Mouse (Mus musculus) testis, adult 2 months (tissue): ENCODE measurements around the gene Rprd1b. TPM values are rescaled to one million over a fixed set of nuclear protein-coding genes. Genes with fewer than 3 reads are reported as not detected.
A peak's percentile ranks its signal among the peaks of the same experiment; 100 is the strongest.

ENCODE experiments used
- H3K27ac ChIP-seq: fragments of 200-500 bp; 2 replicates; pipeline ENCODE4 v1.5.1; 2012; ENCODE audit warnings: low read depth, low read length; ENCODE audit not compliant: control insufficient read depth, insufficient read depth
- H3K27me3 ChIP-seq: fragments of 200-500 bp; 2 replicates; pipeline ENCODE4 v1.6.1; 2012; ENCODE audit warnings: mild to moderate bottlenecking, low read length, moderate library complexity; ENCODE audit not compliant: control insufficient read depth, insufficient read depth
- H3K36me3 ChIP-seq: fragments of 200-500 bp; 2 replicates; pipeline ENCODE4 v1.6.1; 2012; ENCODE audit warnings: mild to moderate bottlenecking, low read length; ENCODE audit not compliant: control insufficient read depth, insufficient read depth
- H3K4me1 ChIP-seq: fragments of 200-500 bp; 2 replicates; pipeline ENCODE4 v1.6.1; 2012; ENCODE audit warnings: low read length; ENCODE audit not compliant: control insufficient read depth, insufficient read depth
- H3K4me3 ChIP-seq: fragments of 200-500 bp; 2 replicates; pipeline ENCODE4 v1.5.1; 2012; ENCODE audit warnings: low read depth, mild to moderate bottlenecking, low read length, moderate library complexity, mixed read lengths; ENCODE audit not compliant: control insufficient read depth
- CTCF ChIP-seq: fragments of 200-500 bp; IDR thresholded peaks from 2 replicates; pipeline ENCODE4 v1.5.1; 2012; ENCODE audit warnings: low read depth, mild to moderate bottlenecking, inconsistent platforms, low read length, moderate library complexity; ENCODE audit not compliant: control insufficient read depth, insufficient read depth, insufficient replicate concordance
- POLR2A ChIP-seq: fragments of 200-500 bp; IDR thresholded peaks from 2 replicates; pipeline ENCODE4 v1.6.1; 2012; ENCODE audit warnings: low read depth, mild to moderate bottlenecking, inconsistent platforms, low read length, moderate library complexity; ENCODE audit not compliant: control insufficient read depth
- polyA plus RNA-seq: library from polyadenylated mRNA; depleted of rRNA; stranded (reverse); fragments of >200 nt; gene quantifications from 2 replicates; pipeline ENCODE4 v1.2.3, GENCODE M21; 2012

Rprd1b gene
- polyA plus RNA-seq, 1 experiment, result 7.3 TPM

DNA sequence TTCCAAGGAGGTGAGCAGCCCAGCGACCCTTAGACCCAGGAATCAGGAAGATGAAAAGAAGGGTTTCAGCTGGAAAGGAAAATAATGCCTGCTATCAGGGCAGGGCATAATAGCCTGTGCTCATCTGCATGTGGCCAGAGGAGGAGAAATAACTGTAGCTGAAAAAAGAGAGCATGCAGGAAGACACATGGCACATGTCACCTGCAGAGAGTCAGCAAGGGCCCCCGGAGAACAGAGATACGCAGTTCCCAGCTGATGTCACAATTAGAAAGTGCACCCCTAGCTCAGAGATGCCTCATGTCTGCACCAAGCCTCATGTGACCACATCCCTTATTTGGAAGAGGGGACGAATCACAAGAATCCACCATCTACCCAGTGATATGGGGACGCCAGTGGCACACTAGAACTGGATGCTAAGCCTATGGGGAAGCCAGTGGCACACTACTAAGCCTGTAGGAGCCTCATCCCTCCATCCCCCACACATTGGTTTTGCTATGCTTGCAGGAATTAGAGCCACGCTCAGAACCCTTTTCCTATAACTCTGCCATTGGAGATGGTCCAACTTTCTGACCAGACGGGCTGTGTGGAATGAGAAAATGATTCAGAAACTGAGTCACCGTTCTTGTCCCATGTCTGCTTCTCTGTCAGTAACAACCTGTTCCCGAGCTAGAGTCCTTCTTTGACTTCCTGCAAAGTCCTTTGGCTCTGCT, 139.4 kb downstream of the Rprd1b start:
- H3K27me3 ChIP-seq, result no peaks in the 10 kb centered on the region
- no peak overlapping the region for H3K4me3 ChIP-seq
- no peaks in the 10 kb centered on the region for H3K36me3 ChIP-seq
- no peaks in the 10 kb centered on the region for H3K4me1 ChIP-seq
- TF ChIP-seq POLR2A (no peak), CTCF (no peak)
- peak overlapping the region; percentile 56 for H3K27ac ChIP-seq

DNA sequence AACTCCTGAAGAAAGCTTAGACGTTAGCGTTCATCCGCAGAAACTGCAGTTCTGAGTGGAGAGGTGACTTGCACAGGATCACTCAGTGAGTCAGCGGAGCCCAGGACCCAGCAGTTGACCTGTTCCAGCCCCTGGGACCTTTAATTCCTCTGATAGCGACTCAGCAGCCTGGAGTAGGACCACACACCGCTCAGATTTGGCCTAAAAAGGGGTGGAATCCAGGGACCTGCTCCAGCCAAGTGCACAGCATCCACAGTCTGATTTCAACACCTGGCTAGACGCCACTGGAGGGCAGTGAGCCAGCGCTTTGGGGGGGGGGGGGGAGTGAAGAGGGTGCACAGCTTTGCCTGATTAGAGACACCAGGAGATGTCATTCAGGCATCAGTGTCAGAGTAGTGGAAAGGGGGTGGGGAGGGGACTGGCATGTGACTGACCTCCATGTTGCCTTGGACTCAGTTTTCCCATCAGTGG, 140.5 kb downstream of the Rprd1b start:
- H3K27me3 ChIP-seq, result no peaks in the 10 kb centered on the region
- TF ChIP-seq CTCF, result no peak
- TF ChIP-seq POLR2A, result no peak
- no peaks in the 10 kb centered on the region for H3K4me1 ChIP-seq
- H3K36me3 ChIP-seq, result no peaks in the 10 kb centered on the region
- no peak overlapping the region for H3K4me3 ChIP-seq
- peak overlapping the region; percentile 23 for H3K27ac ChIP-seq

DNA sequence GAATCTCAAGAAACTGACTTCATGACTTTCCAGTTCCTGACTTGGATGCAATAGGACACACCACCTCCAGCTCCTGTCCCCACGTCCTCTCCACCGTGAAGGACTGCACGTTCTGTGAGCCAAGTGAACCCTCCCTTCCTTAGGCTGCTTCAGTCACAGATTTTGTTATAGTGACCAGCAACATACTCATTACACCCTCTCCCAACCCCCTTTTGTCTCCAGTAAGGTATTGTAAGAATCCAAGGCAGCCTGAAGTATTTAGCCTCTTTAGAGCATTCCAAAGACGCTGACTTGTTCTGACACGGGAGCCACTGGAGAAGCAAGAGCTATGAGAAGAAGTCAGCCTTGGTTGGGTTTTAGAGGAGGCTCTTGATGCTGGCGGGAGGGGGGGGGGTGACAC, 141.1 kb downstream of the Rprd1b start:
- TF ChIP-seq CTCF (no peak), POLR2A (no peak)
- Histone ChIP-seq H3K27ac (peak overlapping the region; percentile 23; the same call in 1 of the 2 replicates), H3K36me3 (no peaks in the 10 kb centered on the region), H3K4me1 (no peaks in the 10 kb centered on the region), H3K4me3 (no peak overlapping the region), H3K27me3 (no peaks in the 10 kb centered on the region)

DNA sequence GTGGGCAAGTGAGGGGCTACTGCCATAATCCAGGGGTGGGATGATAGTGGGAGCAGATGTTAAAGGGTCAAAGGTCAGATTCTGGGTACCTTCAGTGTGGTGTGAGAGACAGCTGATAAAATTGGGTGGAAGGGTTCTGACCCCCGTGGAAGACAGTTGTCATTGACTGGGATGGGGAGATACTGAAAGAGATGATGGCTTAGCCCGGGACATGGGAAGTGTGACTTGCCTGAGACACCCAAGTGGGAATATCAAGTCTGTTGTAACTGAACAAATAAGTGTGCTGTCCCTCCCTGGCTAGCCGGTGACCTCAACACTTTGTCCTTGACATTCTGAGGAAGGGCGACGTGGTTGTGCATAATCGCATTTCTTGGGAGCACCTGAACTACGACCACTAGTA, 141.5 kb downstream of the Rprd1b start:
- Histone ChIP-seq H3K4me1 (no peaks in the 10 kb centered on the region), H3K36me3 (no peaks in the 10 kb centered on the region), H3K27me3 (no peaks in the 10 kb centered on the region), H3K27ac (no peak overlapping the region), H3K4me3 (no peak overlapping the region)
- TF ChIP-seq POLR2A (no peak), CTCF (no peak)

DNA sequence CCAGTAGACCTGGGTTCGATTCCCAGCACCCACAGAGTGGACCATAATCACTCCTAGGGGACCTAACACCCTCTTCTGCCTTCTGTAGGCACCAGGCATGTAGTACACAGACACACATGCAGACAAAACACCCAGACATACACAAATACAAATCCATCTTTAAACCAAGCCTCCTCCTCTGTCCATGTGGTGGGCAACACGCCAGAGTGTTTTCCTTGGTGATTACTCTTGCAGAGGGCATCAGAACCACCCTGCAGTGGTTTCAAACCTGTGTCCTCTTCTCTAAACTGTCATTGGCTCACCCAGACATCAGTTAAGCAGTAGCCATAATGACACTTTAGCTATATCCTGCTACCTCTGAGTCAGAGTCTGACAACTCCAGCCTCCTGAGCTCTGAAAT, 142.1 kb downstream of the Rprd1b start:
- H3K36me3 ChIP-seq, result no peaks in the 10 kb centered on the region
- no peaks in the 10 kb centered on the region for H3K4me1 ChIP-seq
- no peak overlapping the region for H3K27ac ChIP-seq
- H3K4me3 ChIP-seq, result no peak overlapping the region
- TF ChIP-seq POLR2A (no peak), CTCF (no peak)
- H3K27me3 ChIP-seq, result no peaks in the 10 kb centered on the region

DNA sequence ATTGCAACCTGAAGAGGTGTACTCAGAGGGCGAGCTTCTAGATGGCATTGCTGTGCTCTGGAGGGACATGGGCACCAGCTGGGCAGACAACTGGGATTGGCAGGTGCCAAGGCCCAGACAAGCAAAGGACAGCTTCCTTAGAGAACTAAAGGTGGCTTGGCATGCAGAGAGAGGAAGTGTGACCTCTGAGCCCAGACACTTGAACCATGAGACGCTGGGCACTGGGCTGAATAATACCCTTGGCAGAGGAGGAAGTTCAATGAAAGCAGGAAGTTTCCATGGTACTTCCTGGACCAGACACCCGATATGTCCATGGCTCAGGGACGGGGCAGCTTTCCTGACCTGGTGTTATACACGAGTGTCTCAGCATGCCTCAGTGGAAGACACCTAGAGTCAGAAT, 146.1 kb downstream of the Rprd1b start:
- H3K27me3 ChIP-seq, result no peaks in the 10 kb centered on the region
- TF ChIP-seq CTCF, result no peak
- TF ChIP-seq POLR2A, result no peak
- no peak overlapping the region for H3K27ac ChIP-seq
- H3K36me3 ChIP-seq, result no peaks in the 10 kb centered on the region
- H3K4me1 ChIP-seq, result peaks cover 6% of the 10 kb centered on the region
- no peak overlapping the region for H3K4me3 ChIP-seq

DNA sequence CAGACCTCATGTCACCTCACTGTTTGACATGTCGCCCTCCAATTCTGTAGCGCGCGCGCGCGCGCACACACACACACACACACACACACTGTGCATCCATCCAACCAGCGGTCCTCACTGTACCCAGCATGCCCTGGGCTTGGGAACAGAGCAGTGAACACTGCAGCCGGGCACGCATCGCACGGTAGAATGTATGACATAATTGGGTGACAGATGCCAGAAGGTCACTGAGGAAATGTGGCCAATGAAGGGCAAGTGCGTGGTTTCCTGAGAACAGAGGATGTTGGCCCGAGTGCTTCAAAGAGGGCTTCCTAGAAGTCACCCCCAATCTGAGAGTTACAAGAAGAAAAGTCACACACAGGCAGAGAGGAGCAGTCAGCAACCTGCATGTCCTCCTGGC, 146.7 kb downstream of the Rprd1b start:
- no peak overlapping the region for H3K27ac ChIP-seq

DNA sequence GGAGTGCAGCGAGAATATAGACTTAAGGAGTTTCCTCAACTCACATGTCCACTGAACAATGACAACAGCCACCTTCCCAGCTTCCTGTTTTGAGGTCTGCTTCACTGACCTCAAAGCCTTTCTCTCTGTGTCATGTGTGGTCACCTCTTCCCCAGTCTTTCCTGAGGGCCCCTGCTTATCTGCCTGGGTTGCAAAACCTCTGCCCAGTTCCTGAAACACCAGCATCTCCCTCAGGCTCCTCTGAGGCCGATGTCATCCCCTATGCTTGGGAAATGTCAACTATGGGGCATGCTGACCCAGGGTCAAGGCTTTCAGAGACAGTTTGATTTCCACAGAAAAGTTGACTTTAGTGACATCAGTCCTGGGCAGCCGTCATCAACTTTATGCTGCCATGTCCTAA, 147.1 kb downstream of the Rprd1b start:
- TF ChIP-seq POLR2A, result no peak
- TF ChIP-seq CTCF, result no peak
- H3K4me1 ChIP-seq, result peaks cover 9% of the 10 kb centered on the region

More for the DNA sequence above, 146.7 kb downstream of the Rprd1b start:
- Histone ChIP-seq H3K4me1 (peaks cover 9% of the 10 kb centered on the region), H3K4me3 (no peak overlapping the region), H3K36me3 (no peaks in the 10 kb centered on the region), H3K27me3 (no peaks in the 10 kb centered on the region)
- no peak for TF ChIP-seq POLR2A
- no peak for TF ChIP-seq CTCF

More for the DNA sequence above, 147.1 kb downstream of the Rprd1b start:
- Histone ChIP-seq H3K27ac (no peak overlapping the region), H3K27me3 (no peaks in the 10 kb centered on the region), H3K36me3 (no peaks in the 10 kb centered on the region), H3K4me3 (no peak overlapping the region)
